Mouse (Mus musculus) v-Abl transformed pro-B cells (cell line): ENCODE data around the gene Fam71e2.

ENCODE experiments used
- in situ Hi-C, 2 experiments: fragments of 400-800 bp; cut with MboI; formaldehyde crosslinking; loops; one replicate each; pipeline ENCODE4 v1.15.1; 2025; ENCODE audit not compliant: unreplicated experiment in 2 of 2

Fam71e2 gene

GRCm38 (mm10) chr7:4771202-4771601 lies at the start of gene Fam71e2:
Gene Fam71e2 (minus strand): TSS chr7:4771302.
- in situ Hi-C loops = no loop called here

- in situ Hi-C loops = loop anchor here (10.0 to 25.0 kb wide), 2 partner anchors 98 to 679 kb away; partner anchors contain the start of genes Leng8 (in 2 of the 2) and Zfp628 (in 1 of the 2)
Observed at GRCm38 (mm10) chr7:4816559-4816958, 45.5 kb upstream of the Fam71e2 start.

- in situ Hi-C loops = loop anchor here (5.0 to 25.0 kb wide), 4 partner anchors 54 to 676 kb away; partner anchors contain the start of genes Leng8 (in 2 of the 2) and Zfp628 (in 1 of the 2)
Observed at GRCm38 (mm10) chr7:4813105-4813791, 42.1 kb upstream of the Fam71e2 start.

- in situ Hi-C loops = loop anchor here (5.0 to 25.0 kb wide), 4 partner anchors 55 to 675 kb away; partner anchors contain the start of genes Leng8 (in 2 of the 2) and Zfp628 (in 1 of the 2)
Observed at GRCm38 (mm10) chr7:4812303-4813104, 41.4 kb upstream of the Fam71e2 start, which contains the start of gene Ube2s. Gene Ube2s (minus strand): TSS chr7:4812590.

GRCm38 (mm10) chr7:4811842-4812302 lies 40.8 kb upstream of the Fam71e2 start:
- in situ Hi-C loops = loop anchor here (5.0 to 25.0 kb wide), 4 partner anchors 55 to 675 kb away; partner anchors contain the start of genes Leng8 (in 2 of the 2) and Zfp628 (in 1 of the 2)

GRCm38 (mm10) chr7:4811131-4811530 lies 40.0 kb upstream of the Fam71e2 start:
- in situ Hi-C loops = loop anchor here (5.0 to 25.0 kb wide), 4 partner anchors 56 to 674 kb away; partner anchors contain the start of genes Leng8 (in 2 of the 2) and Zfp628 (in 1 of the 2)

GRCm38 (mm10) chr7:4806716-4807115 lies 35.6 kb upstream of the Fam71e2 start:
- in situ Hi-C loops = loop anchor here (10.0 to 25.0 kb wide), 2 partner anchors 218 to 669 kb away; partner anchors contain the start of genes Leng8 (in 2 of the 2), Ccdc106 (in 1 of the 2) and Zfp865 (in 1 of the 2)

- in situ Hi-C loops = loop anchor here (5.0 to 25.0 kb wide), 3 partner anchors 223 to 665 kb away; partner anchors contain the start of genes Leng8 (in 2 of the 2), Ccdc106 (in 1 of the 2) and Zfp865 (in 1 of the 2)
Observed at GRCm38 (mm10) chr7:4802247-4802646, 31.1 kb upstream of the Fam71e2 start.

GRCm38 (mm10) chr7:4795767-4796433 lies 24.8 kb upstream of the Fam71e2 start:
- in situ Hi-C loops = loop anchor here (5.0 to 10.0 kb wide), 4 partner anchors 149 to 1379 kb away; partner anchors contain the start of gene Zfp444 (in 1 of the 2)

- in situ Hi-C loops = loop anchor here (5.0 to 10.0 kb wide), 4 partner anchors 150 to 1380 kb away; partner anchors contain the start of gene Zfp444 (in 1 of the 2)
Observed at GRCm38 (mm10) chr7:4794631-4795168, 23.6 kb upstream of the Fam71e2 start.

GRCm38 (mm10) chr7:4793674-4794073 lies 22.6 kb upstream of the Fam71e2 start:
- in situ Hi-C loops = loop anchor here (10.0 kb wide), 2 partner anchors 151 to 1381 kb away; partner anchors contain the start of gene Zfp444 (in 1 of the 2)

GRCm38 (mm10) chr7:4793248-4793647 lies 22.1 kb upstream of the Fam71e2 start:
- in situ Hi-C loops = loop anchor here (10.0 kb wide), 2 partner anchors 152 to 1382 kb away; partner anchors contain the start of gene Zfp444 (in 1 of the 2)

- in situ Hi-C loops = loop anchor here (10.0 kb wide), 2 partner anchors 152 to 1382 kb away; partner anchors contain the start of gene Zfp444 (in 1 of the 2)
Observed at GRCm38 (mm10) chr7:4792278-4793212, 21.4 kb upstream of the Fam71e2 start, which contains the start of gene Rpl28. Gene Rpl28 (plus strand): TSS chr7:4792874.

GRCm38 (mm10) chr7:4789436-4789935 lies 18.4 kb upstream of the Fam71e2 start, which contains the start of gene Tmem238:
Gene Tmem238 (minus strand): TSS chr7:4789656.
- in situ Hi-C loops = loop anchor here in 1 of 2 experiments (5.0 kb wide), 1 partner anchor 42 kb away; no protein-coding TSS in a partner anchor

GRCm38 (mm10) chr7:4788499-4789435 lies 17.7 kb upstream of the Fam71e2 start:
- in situ Hi-C loops = loop anchor here in 1 of 2 experiments (5.0 kb wide), 1 partner anchor 41 kb away; no protein-coding TSS in a partner anchor

GRCm38 (mm10) chr7:4783667-4784268 lies 12.7 kb upstream of the Fam71e2 start:
- in situ Hi-C loops = loop anchor here in 1 of 2 experiments (5.0 kb wide), 2 partner anchors 36 to 71 kb away; no protein-coding TSS in a partner anchor
